In genomic region chr8:61550006-61550748, GRCm38 (mm10) we compare ENCODE assay signal across 9 mouse cellular contexts.
DNase-seq lines count a peak whose midpoint lies in the region; ATAC-seq and TF ChIP-seq lines count a peak whose summit lies in the region.
"Had no signal": no experiment of that assay in that cellular context is flagged by ENCODE, and none has a peak within 500 bp of the region (broad histone marks: within the 10 kb centered on the region; RNA-seq: fewer than 3 reads in every experiment).

No protein-coding gene starts in this region.

- H3K4me3 ChIP-seq in kidney, adult 2 months (ENCODE audit: insufficient read depth, low read depth, low read length), result no peak overlapping the region
- H3K4me3 ChIP-seq in stomach, postnatal 0 days (ENCODE audit: low read depth, low read length), result no peak overlapping the region
- H3K4me3 ChIP-seq: liver, embryonic 15.5 days had no signal

- H3K9ac ChIP-seq in stomach, postnatal 0 days (ENCODE audit: low read length), result no peak overlapping the region
- H3K9ac ChIP-seq: liver, embryonic 15.5 days had no signal

- 70% methylated on average over 27 of the region's 27 CpGs for WGBS in kidney, adult 2 months
- 71% methylated on average over 10 of the region's 27 CpGs for whole genome bisulfite sequencing in stomach, postnatal 0 days

- ATAC-seq in stomach, postnatal 0 days (ENCODE audit: low FRiP score, low TSS enrichment), result no peak

- H3K9me3 ChIP-seq in stomach, postnatal 0 days (ENCODE audit: control insufficient read depth, low read length), result no peaks in the 10 kb centered on the region
- H3K9me3 ChIP-seq: liver, embryonic 15.5 days had no signal

- TF ChIP-seq CTCF in kidney, adult 2 months (conservative IDR thresholded peaks at IDR 0.05; ENCODE audit: insufficient read depth, insufficient read length, low read depth, low read length), result peak; percentile 43
- peak; percentile 62 for TF ChIP-seq CTCF in stomach, postnatal 0 days (IDR thresholded peaks at IDR 0.05; ENCODE audit: low read depth)

- no peaks in the 10 kb centered on the region for H3K4me1 ChIP-seq in kidney, adult 2 months (ENCODE audit: control insufficient read depth, insufficient read depth, low read length)
- 0 out of 2 replicates have a peak, but pooled peaks cover 2% of the 10 kb centered on the region for H3K4me1 ChIP-seq in stomach, postnatal 0 days (replicated peaks; ENCODE audit: control insufficient read depth, insufficient read depth)
- H3K4me1 ChIP-seq: liver, embryonic 15.5 days had no signal

- TF ChIP-seq POLR2A in kidney, adult 2 months (IDR thresholded peaks at IDR 0.05; ENCODE audit: low read depth, low read length), result no peak

- no peak for TF ChIP-seq EP300 in stomach, postnatal 0 days (optimal IDR thresholded peaks at IDR 0.05)

- peak; percentile 14 for DNase-seq in kidney, adult 2 months
- no peak for DNase-seq in kidney, postnatal 10 days
- peak; percentile 87 for DNase-seq in ZHBTc4 (ENCODE audit: low read depth, low spot score)
- DNase-seq in induced T-regulatory cell, adult 2 months (ENCODE audit: low read depth), result peak; percentile 25
- no peak for DNase-seq in stomach, postnatal 0 days (ENCODE audit: low spot score)
- DNase-seq in yolk sac, embryonic 10.5 days (ENCODE audit: low spot score), result no peak
- no peak for DNase-seq in right cerebral cortex, adult 2 months (ENCODE audit: low spot score in 2 of 2)
- no peak for DNase-seq in Muller cell, postnatal 12 days (ENCODE audit: inconsistent ontology term)

- H3K27ac ChIP-seq in kidney, adult 2 months (ENCODE audit: insufficient read depth, low read depth, low read length), result no peak overlapping the region
- no peak overlapping the region for H3K27ac ChIP-seq in stomach, postnatal 0 days (replicated peaks)
- H3K27ac ChIP-seq: liver, embryonic 15.5 days had no signal

- H3K36me3 ChIP-seq in kidney, adult 2 months (ENCODE audit: control insufficient read depth, insufficient read depth, low read length), result peaks cover 8% of the 10 kb centered on the region
- H3K36me3 ChIP-seq in stomach, postnatal 0 days (ENCODE audit: control insufficient read depth, insufficient read depth, low read length), result peaks cover 16% of the 10 kb centered on the region

- H3K27me3 ChIP-seq in kidney, adult 2 months (replicated peaks; ENCODE audit: control insufficient read depth, insufficient read depth, low read length), result no peaks in the 10 kb centered on the region
- no peaks in the 10 kb centered on the region for H3K27me3 ChIP-seq in stomach, postnatal 0 days (ENCODE audit: control insufficient read depth, insufficient read depth, low read length)
- H3K27me3 ChIP-seq: liver, embryonic 15.5 days had no signal

- no peak overlapping the region for H3K4me2 ChIP-seq in stomach, postnatal 0 days (replicated peaks; ENCODE audit: low read depth)
- H3K4me2 ChIP-seq: liver, embryonic 15.5 days had no signal

Comparison
In these comparisons a context has a peak if more than half of its experiments do, and no peak if none do; other contexts are left out.
1. DNase-seq: peak in kidney, adult 2 months (single experiment), ZHBTc4 (single experiment) and induced T-regulatory cell, adult 2 months (single experiment); none in kidney, postnatal 10 days (single experiment), stomach, postnatal 0 days (single experiment), yolk sac, embryonic 10.5 days (single experiment), right cerebral cortex, adult 2 months (0 of 2) and Muller cell, postnatal 12 days (single experiment).